Mouse (Mus musculus): Measurements from ENCODE around the gene Ddr2. TPM values are rescaled to one million over a fixed set of nuclear protein-coding genes. Genes with fewer than 3 reads are reported as not detected.

Gene Ddr2
- total RNA-seq, 2 experiments from 2014 or later, result 0.42 TPM; not detected in 1

Other genes with a start within 250 kb of the Ddr2 start
- gene Ccdc190, start 182.1 kb downstream of the Ddr2 start, total RNA-seq (2015; ENCODE audit: low replicate concordance), result not detected in 2 replicates
- gene Ccdc190, start 182.1 kb downstream of the Ddr2 start, total RNA-seq (2017; ENCODE audit: low replicate concordance), result not detected in 2 replicates
- gene Hsd17b7, start 141.5 kb downstream of the Ddr2 start, total RNA-seq (2015; ENCODE audit: low replicate concordance), result 4.0 TPM in 1 of 2 replicates, not detected in the other
- 0.45 and 0.77 TPM in 2 replicates for gene Hsd17b7, start 141.5 kb downstream of the Ddr2 start, total RNA-seq (2017; ENCODE audit: low replicate concordance)
- 43.6 and 45.7 TPM in 2 replicates for gene Uap1, start 64.2 kb upstream of the Ddr2 start, total RNA-seq (2015; ENCODE audit: low replicate concordance)
- 48.4 and 79.2 TPM in 2 replicates for gene Uap1, start 64.2 kb upstream of the Ddr2 start, total RNA-seq (2017; ENCODE audit: low replicate concordance)
- 47.6 and 56.2 TPM in 2 replicates for gene Uhmk1, start 104.6 kb upstream of the Ddr2 start, total RNA-seq (2015; ENCODE audit: low replicate concordance)
- gene Uhmk1, start 104.6 kb upstream of the Ddr2 start, total RNA-seq (2017; ENCODE audit: low replicate concordance), result 40.4 and 45.2 TPM in 2 replicates
- not detected in 2 replicates for gene Sh2d1b2, start 122.0 kb upstream of the Ddr2 start, total RNA-seq (2015; ENCODE audit: low replicate concordance)
- not detected in 2 replicates for gene Sh2d1b2, start 122.0 kb upstream of the Ddr2 start, total RNA-seq (2017; ENCODE audit: low replicate concordance)
- gene Sh2d1b1, start 166.6 kb upstream of the Ddr2 start, total RNA-seq (2015; ENCODE audit: low replicate concordance), result 2.5 TPM in 2 replicates
- 2.8 TPM in 1 of 2 replicates, not detected in the other for gene Sh2d1b1, start 166.6 kb upstream of the Ddr2 start, total RNA-seq (2017; ENCODE audit: low replicate concordance)
- 12.6 and 18.0 TPM in 2 replicates for gene Gm7694, start 195.6 kb upstream of the Ddr2 start, total RNA-seq (2015; ENCODE audit: low replicate concordance)
- 15.8 and 29.0 TPM in 2 replicates for gene Gm7694, start 195.6 kb upstream of the Ddr2 start, total RNA-seq (2017; ENCODE audit: low replicate concordance)
- gene Spata46, start 198.0 kb upstream of the Ddr2 start, total RNA-seq (2015; ENCODE audit: low replicate concordance), result not detected in 2 replicates
- gene Spata46, start 198.0 kb upstream of the Ddr2 start, total RNA-seq (2017; ENCODE audit: low replicate concordance), result not detected in 2 replicates

All from erythroid progenitor cell, adult 5-6 weeks (primary cell).